ENCODE assay signal across 35 mouse cellular contexts in the genomic region with DNA sequence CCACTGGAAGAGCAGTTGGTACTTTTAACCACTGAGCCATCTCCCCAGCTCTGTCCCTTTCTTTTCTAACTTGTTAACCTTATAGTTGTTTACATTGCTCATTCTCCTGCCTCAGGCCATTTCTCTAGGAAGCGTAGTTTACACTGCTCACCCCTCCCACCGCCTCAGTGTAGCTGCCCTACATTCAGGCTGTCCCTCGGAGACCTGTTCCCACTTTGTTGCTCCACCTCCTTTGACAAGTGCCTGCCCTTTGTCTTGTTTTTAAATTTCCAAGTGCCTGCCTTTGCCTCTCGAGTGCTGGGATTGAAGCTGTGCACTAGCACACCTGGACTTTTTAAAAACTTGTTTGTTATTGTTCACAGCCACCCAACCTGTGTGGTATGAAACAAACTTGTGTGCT. TPM values are rescaled to one million over a fixed set of nuclear protein-coding genes. Genes with fewer than 3 reads are reported as not detected.
"Had no signal": no experiment of that assay in that cellular context is flagged by ENCODE, and none has a peak within 500 bp of the region (broad histone marks: within the 10 kb centered on the region; RNA-seq: fewer than 3 reads in every experiment).

No protein-coding gene starts in this region.

- ATAC-seq: liver, embryonic 12.5 days; liver, postnatal 0 days; midbrain, embryonic 13.5 days; midbrain, embryonic 15.5 days; midbrain, embryonic 16.5 days had no signal

- H3K4me3 ChIP-seq: left cerebral cortex, adult 2 months; limb, embryonic 10.5 days; limb, embryonic 12.5 days; limb, embryonic 13.5 days; limb, embryonic 15.5 days; liver, embryonic 12.5 days; liver, embryonic 13.5 days; liver, embryonic 15.5 days; lung, embryonic 15.5 days; megakaryocyte, embryonic 14.5 days; midbrain, embryonic 10.5 days; midbrain, embryonic 12.5 days; midbrain, embryonic 13.5 days; midbrain, embryonic 15.5 days; myocyte; neural tube, embryonic 12.5 days; neural tube, embryonic 13.5 days had no signal

- H3K4me2 ChIP-seq: limb, embryonic 12.5 days; limb, embryonic 13.5 days; limb, embryonic 15.5 days; liver, embryonic 11.5 days; liver, embryonic 12.5 days; liver, embryonic 13.5 days; liver, embryonic 15.5 days; lung, embryonic 14.5 days; lung, embryonic 15.5 days; midbrain, embryonic 11.5 days; midbrain, embryonic 12.5 days; midbrain, embryonic 13.5 days; midbrain, embryonic 15.5 days; neural tube, embryonic 12.5 days; neural tube, embryonic 13.5 days had no signal

- H3K9ac ChIP-seq: limb, embryonic 12.5 days; limb, embryonic 13.5 days; limb, embryonic 15.5 days; liver, embryonic 12.5 days; liver, embryonic 13.5 days; liver, embryonic 14.5 days; liver, embryonic 15.5 days; liver, postnatal 0 days; lung, embryonic 14.5 days; lung, embryonic 15.5 days; midbrain, embryonic 12.5 days; midbrain, embryonic 13.5 days; midbrain, embryonic 15.5 days; neural tube, embryonic 12.5 days; neural tube, embryonic 13.5 days had no signal

- DNase-seq: left cerebral cortex, postnatal 4 days; liver; liver, embryonic 13.5 days; liver, postnatal 0 days; lung, adult 18-20 months; lung, embryonic 14.5 days; lung, postnatal 14 days; lung, postnatal 4 days; midbrain, embryonic 14.5 days had no signal

- H3K27ac ChIP-seq: left cerebral cortex, adult 2 months; limb, embryonic 10.5 days; limb, embryonic 12.5 days; limb, embryonic 13.5 days; limb, embryonic 15.5 days; liver, embryonic 13.5 days; liver, embryonic 14.5 days; liver, embryonic 15.5 days; lung, embryonic 15.5 days; macrophage; midbrain, embryonic 10.5 days; midbrain, embryonic 12.5 days; midbrain, embryonic 13.5 days; midbrain, embryonic 15.5 days; neural tube, embryonic 12.5 days; neural tube, embryonic 13.5 days had no signal

- H3K27me3 ChIP-seq: limb, embryonic 12.5 days; limb, embryonic 13.5 days; limb, embryonic 15.5 days; liver, embryonic 12.5 days; liver, embryonic 13.5 days; liver, embryonic 15.5 days; lung, embryonic 15.5 days; megakaryocyte, embryonic 14.5 days; midbrain, embryonic 12.5 days; midbrain, embryonic 13.5 days; midbrain, embryonic 15.5 days; neural tube, embryonic 12.5 days; neural tube, embryonic 13.5 days had no signal

- H3K9me3 ChIP-seq: limb, embryonic 10.5 days; limb, embryonic 12.5 days; limb, embryonic 13.5 days; limb, embryonic 15.5 days; liver, embryonic 12.5 days; liver, embryonic 13.5 days; liver, embryonic 15.5 days; lung, embryonic 15.5 days; megakaryocyte, embryonic 14.5 days; midbrain, embryonic 10.5 days; midbrain, embryonic 12.5 days; midbrain, embryonic 13.5 days; midbrain, embryonic 15.5 days; neural tube, embryonic 12.5 days; neural tube, embryonic 13.5 days had no signal

RNA-seq across cellular contexts. Expression of gene Lyl1, which starts 7.9 kb away (rescaled TPM):
- polyA plus RNA-seq: myocyte had no signal

RNA-seq across cellular contexts. Expression of gene G430095P16Rik, which starts 29.5 kb away (rescaled TPM):
- total RNA-seq: left cerebral cortex, adult 18-20 months; left cerebral cortex, adult 2 months; left cerebral cortex, postnatal 14 days; left cerebral cortex, postnatal 36 days; left cerebral cortex, postnatal 4 days; liver, adult 2 months; midbrain, postnatal 0 days had no signal
- polyA plus RNA-seq: liver, adult 2 months; macrophage had no signal
